Mouse (Mus musculus) NIH3T3 (cell line): Measurements from ENCODE around the gene Gsto1.
"Not testable (repeated sequence)": the region's sequence is repeated elsewhere in the genome, so short reads cannot be mapped to it uniquely, and the experiment has no call there.

Experiments used
- DNase-seq: peaks from one replicate; pipeline ENCODE4 v3.0.0-alpha.2; 2012; ENCODE audit warnings: low read depth

Gsto1 gene

GRCm38 (mm10) chr19:47854796-47855783 lies at the start of gene Gsto1:
TSS of gene Gsto1 (plus strand) at chr19:47854970.
- peak; percentile 97 for DNase-seq

- DNase-seq: peak; percentile 14
Observed at GRCm38 (mm10) chr19:47812091-47812490, 42.7 kb upstream of the Gsto1 start.

GRCm38 (mm10) chr19:47814721-47815120 lies 40.0 kb upstream of the Gsto1 start:
- no peak for DNase-seq

GRCm38 (mm10) chr19:47817692-47818091 lies 37.1 kb upstream of the Gsto1 start:
- DNase-seq: no peak

- peak; percentile 92 for DNase-seq
Observed at GRCm38 (mm10) chr19:47820832-47821493, 33.8 kb upstream of the Gsto1 start.

- DNase-seq: no peak
Observed at GRCm38 (mm10) chr19:47821494-47821872, 33.3 kb upstream of the Gsto1 start.

- DNase-seq: peak; percentile 73
Observed at GRCm38 (mm10) chr19:47822143-47822796, 32.5 kb upstream of the Gsto1 start.

GRCm38 (mm10) chr19:47824026-47824425 lies 30.7 kb upstream of the Gsto1 start:
- peak; percentile 53 for DNase-seq

- DNase-seq: no peak
Observed at GRCm38 (mm10) chr19:47829913-47830450, 24.8 kb upstream of the Gsto1 start.

- DNase-seq: no peak
Observed at GRCm38 (mm10) chr19:47831111-47831510, 23.7 kb upstream of the Gsto1 start.

- DNase-seq: no peak
Observed at GRCm38 (mm10) chr19:47832316-47832715, 22.5 kb upstream of the Gsto1 start.

- DNase-seq: peak; percentile 69
Observed at GRCm38 (mm10) chr19:47834614-47835013, 20.2 kb upstream of the Gsto1 start.

GRCm38 (mm10) chr19:47835776-47836175 lies 19.0 kb upstream of the Gsto1 start:
- DNase-seq: no peak

GRCm38 (mm10) chr19:47836701-47837526 lies 17.9 kb upstream of the Gsto1 start:
- DNase-seq: peak; percentile 76

- no peak for DNase-seq
Observed at GRCm38 (mm10) chr19:47837527-47837901, 17.3 kb upstream of the Gsto1 start.

- not testable (repeated sequence) for DNase-seq
Observed at GRCm38 (mm10) chr19:47841234-47841633, 13.5 kb upstream of the Gsto1 start.

- no peak for DNase-seq
Observed at GRCm38 (mm10) chr19:47849735-47850134, 5.0 kb upstream of the Gsto1 start.

GRCm38 (mm10) chr19:47852131-47852530 lies 2.6 kb upstream of the Gsto1 start:
- not testable (repeated sequence) for DNase-seq

GRCm38 (mm10) chr19:47853053-47853452 lies 1.7 kb upstream of the Gsto1 start:
- DNase-seq: peak; percentile 46

- DNase-seq: peak; percentile 83
Observed at GRCm38 (mm10) chr19:47853951-47854795, 597 bp upstream of the Gsto1 start.
